Mouse (Mus musculus) kidney, adult 2 months (tissue): ENCODE results near the gene AC131692.1.

ENCODE experiments used
- CTCF ChIP-seq: fragments of 200-500 bp; conservative IDR thresholded peaks from 2 replicates; pipeline ENCODE4 v1.5.1; 2011; ENCODE audit warnings: low read depth, mild to moderate bottlenecking, control low read depth, low read length, moderate library complexity, mixed read lengths; ENCODE audit not compliant: insufficient read depth, insufficient read length
- POLR2A ChIP-seq: fragments of 200-500 bp; IDR thresholded peaks from one replicate; pipeline ENCODE4 v1.6.1; 2011; ENCODE audit warnings: low read depth, low read length, control low read depth

GRCm38 (mm10) chr19:6066571-6066970, 27.6 kb upstream of the AC131692.1 start:
- TF ChIP-seq CTCF (no peak), POLR2A (no peak)
